Mouse (Mus musculus) ovary, adult 18-20 months (tissue): ENCODE measurements at regions not wholly inside any gene's neighbourhood (a gene's known extent, or its start where the extent isn't known, plus 50 kb on each side); places are given as distances from the start of the nearest gene placed in this dataset.
"Not testable (repeated sequence)": the region's sequence is repeated elsewhere in the genome, so short reads cannot be mapped to it uniquely, and the experiment has no call there.

Source experiments
- DNase-seq: peaks from one replicate; pipeline ENCODE4 v3.0.0; 2022; ENCODE audit warnings: low spot score, mixed read lengths

DNA sequence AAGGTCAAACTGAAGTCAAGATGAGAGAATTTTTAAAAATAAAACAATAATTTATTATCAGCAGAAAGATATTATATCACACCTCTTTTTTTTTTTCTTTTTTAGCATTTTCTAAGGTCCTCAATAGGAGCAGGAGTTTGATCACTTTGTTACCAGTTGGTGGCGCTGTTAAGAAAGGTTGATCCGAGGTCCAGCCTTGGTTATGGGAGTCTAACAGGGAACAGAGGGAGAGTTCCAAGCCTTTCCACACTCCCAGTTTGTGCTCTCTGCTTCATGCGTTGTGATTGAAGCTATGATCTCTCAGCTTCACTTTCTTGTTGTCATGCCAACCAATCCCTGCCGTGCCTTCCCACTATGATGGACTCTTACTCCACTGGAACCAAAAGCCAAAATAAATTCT, 83.8 kb downstream of the Fam174a start:
- DNase-seq, result no peak

DNA sequence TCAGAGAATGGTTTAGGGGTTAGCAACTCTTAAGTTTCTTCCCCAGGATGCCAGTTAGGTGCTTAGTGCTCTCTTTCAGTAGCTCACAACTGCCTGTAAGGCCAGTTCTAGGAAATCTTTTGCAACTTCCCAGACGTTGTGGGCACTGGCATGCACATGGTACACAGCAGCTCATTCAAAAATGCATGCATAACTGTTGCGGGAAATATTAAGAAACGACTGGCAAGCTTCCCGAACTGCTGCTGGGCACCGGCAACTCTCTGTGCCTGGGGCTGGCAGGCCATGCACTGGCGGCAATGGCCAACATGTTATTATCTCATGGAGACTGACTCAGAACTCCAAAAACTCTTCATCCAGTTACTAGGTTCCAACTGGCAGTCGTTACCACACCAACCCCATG, 86.3 kb downstream of the Fam174a start:
- no peak for DNase-seq

DNA sequence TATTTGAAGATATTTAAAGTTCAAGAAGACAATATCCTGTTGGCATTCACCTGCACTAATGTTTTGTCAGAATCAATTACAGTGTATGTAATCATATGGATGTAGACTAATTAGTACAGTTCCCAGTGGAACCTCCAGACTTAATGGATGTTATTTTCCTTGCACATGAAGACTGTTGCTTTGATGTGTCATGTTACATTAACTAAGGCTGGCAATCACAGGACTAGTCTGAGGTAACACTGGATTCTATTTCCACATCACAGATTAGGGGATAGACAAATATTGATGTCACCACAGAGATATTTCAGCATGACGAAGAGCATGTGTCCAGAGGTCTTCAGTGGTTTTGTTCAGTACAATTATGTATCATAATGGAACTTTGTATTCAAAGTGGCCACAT, 108.8 kb downstream of the Fam174a start:
- no peak for DNase-seq

DNA sequence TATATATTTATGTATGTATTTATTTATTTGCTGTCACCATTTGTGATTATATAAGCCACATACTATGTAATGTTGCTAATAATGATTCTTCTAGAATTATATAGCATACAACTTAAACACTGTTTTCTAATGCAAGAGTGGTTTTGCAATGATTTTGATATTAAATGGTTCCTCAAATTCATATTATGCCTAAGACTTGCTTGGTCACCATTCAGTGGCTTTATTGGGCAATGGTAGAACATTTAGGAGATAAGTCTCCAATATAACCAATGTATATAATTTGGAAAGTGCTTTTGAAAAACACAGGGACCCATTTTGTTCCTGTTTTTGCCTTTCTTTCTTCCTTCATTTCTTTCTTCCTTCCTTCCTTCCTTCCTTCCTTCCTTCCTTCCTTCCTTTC, 112.0 kb downstream of the Fam174a start:
- DNase-seq, result no peak

DNA sequence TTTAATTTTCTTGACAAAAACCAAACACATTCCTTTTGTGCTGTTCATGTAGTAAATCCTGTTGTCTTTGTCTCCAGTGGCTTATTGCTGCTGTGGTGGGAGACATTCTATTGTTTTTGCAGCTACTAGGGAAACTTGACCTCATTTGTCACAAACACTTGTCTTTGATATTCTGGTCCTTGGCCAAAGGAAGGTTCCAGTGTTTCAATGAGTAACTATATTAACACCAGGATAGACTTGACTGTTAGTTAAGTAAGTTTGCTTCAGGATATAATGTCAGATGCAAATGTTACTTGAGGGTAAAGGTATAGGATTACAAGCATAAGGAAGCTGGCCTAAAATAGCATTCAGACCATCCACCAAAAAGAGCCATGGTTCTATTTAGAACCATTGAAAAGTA, 123.7 kb downstream of the Fam174a start:
- no peak for DNase-seq

DNA sequence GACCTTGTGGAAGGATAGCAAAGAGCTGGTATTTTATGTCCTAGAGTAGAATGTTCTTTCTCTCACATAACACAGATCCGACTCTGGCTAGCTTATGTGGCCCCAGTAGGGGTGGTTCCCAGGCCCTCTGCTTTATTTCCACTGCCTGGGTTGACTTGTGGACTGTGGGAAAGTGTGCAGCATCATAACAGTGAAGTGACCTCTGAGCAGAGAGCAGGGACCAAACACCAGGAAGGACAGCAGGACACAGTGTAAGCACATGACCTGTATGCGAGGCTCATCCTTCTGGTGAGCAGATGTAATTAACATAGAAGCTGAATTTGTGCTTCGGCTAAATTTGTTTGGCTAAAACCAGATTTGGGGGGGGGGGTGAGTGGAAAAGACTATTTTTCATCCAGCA, 132.1 kb downstream of the Fam174a start:
- no peak for DNase-seq

DNA sequence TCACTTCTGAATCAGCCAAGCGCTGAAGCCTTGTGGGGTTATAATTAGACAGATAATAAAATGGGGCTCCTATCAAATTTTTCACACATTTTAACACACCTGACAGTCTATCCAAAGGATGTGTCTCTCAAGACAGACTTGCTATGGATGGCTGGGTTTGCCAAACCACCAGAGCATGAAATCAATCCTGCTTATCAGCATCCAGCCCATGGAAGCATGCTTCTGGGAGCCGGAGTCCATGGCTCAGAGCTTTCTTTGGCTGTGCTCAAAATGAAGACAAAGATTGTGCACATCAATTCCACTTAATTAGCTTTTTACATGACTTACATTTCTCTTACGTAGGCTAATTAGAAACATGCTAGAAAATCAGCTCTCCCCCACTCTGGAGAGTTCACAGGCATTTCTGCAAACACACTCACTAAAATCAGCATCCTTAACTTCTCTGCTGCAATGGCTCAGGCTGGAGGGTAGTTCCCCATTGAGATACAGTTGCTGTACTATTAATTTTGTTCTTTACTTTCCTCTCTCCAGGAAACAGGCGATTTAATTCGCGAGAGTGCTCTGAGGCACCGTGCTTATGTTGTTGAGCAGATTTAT, 135.6 kb downstream of the Fam174a start:
- DNase-seq, result no peak

DNA sequence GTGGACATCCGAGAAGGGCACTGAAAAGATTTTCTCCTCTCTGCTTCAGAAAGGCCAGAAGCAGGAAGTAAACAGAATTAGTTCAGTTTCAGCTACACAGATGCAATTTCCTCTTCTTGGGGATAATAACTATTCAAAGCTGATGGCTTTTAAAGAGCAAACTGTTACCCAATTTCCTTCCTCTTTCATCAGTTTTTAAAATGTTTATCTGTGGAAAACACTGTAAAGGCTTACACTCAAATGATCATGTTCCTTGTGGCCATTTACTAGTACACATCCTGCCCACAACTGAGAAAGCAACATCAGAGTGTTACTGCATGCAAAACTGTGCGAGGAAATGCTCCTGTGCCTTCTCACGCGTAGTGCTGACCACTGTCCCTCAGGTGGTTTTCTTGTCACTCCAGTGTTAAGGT, 137.5 kb downstream of the Fam174a start:
- DNase-seq, result no peak

DNA sequence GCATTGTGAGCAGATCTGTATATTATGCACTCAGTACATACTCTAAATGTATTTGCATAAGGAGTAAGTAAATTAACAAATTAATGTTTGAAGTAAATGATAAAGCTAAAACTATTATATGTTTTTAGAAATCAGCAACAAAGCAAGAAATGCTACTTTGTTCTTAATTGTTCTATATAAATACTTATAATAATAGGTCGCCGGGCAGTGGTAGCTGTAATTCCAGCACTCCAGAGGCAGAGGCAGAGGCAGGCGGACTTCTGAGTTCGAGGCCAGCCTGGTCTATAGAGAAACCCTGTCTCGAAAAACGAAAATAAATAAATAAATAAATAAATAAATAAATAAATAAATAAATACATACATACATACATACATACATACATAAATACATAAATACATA, 138.3 kb downstream of the Fam174a start:
- DNase-seq, result peak; percentile 39

DNA sequence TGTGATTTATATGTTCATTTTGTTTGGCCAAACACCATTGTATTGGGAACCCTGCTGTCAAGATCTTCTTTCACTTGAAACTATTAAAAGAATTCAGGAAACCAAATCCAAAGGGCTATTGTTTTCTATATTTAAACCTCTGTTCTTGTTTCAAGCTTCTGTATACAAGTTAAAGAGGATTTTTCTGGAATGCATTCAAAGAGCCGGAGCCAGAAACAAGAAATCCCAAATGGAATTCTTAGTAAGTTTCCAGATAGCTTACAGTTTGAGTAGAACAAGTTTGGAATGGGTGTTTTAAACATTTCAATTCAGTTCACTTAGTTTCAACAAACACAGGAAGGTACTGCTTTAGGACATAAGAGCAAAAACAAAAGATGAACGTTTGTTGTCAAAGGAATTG, 140.8 kb downstream of the Fam174a start:
- DNase-seq, result no peak

DNA sequence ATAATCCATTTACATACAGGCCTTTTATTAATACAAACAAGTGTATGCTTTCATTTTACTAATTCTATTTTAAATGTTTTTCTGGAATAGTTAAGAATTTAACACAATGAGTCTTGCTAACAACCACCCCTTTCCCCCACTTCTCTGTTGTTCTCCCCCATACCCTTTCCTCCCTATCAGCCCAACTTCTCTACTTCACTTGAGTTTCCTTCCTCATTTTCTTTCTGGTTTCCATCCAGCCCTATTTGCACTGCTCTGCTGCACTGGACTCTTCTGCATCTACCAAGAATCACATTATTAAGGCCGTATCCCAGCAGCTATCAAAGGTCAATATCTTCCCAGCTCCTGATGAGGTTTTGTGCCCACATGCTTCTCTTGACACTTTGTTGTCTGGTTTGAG, 145.9 kb downstream of the Fam174a start:
- no peak for DNase-seq

DNA sequence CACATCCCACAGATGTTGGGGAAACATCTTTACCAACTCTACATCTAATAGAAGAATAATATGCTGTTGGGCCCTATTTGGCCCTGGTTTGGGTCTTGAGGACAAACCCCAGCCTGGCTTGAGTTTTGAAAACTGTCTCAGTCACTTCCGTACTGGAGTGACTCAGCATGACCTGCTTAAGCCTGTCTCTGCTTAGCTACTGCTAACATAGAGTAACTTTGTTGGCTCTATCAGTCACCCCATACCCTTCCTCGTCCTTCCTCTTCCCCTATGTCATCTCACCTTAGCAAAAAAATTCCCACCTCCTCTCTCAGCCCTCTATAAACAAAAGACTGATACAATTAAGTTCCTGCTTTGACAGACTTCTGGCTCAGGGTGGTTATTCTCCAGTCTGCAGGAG, 154.7 kb downstream of the Fam174a start:
- DNase-seq, result no peak

DNA sequence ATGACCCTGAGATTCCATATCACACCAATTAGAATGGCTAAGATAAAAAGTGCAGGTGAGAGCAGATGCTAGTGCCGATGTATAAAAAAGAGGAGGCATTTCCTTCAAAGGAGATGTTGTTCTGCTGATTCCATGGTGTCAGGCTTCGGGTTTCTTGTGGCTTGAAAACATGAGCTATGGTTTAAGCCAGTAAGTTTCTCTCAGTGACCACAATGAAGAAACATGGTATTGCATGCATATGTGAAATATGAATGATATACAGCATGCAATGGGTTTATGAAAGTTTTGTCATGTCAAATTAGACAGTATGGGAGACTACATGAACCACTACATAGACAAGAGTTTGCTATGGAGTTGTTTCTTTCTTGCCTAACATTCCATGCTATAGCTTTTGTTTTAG, 155.3 kb downstream of the Fam174a start:
- DNase-seq, result no peak

DNA sequence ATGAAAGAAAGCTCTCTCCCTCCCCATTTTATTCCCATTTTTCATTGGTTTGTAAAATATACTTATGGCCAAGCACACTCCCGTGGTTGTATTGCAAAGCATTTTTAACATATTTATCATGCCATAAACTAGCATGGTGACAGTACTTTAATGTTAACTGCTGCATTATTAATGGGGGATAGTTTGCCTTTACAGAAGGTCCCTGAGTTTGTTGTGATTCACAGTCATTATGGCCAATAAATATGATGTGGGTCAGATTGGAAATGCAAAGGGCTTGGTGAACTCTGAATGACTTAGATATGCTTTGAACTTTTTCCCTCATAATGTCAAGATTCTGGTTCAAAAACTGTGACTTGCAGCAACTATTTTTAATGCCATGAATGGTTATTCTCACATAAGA, 157.1 kb downstream of the Fam174a start:
- no peak for DNase-seq

DNA sequence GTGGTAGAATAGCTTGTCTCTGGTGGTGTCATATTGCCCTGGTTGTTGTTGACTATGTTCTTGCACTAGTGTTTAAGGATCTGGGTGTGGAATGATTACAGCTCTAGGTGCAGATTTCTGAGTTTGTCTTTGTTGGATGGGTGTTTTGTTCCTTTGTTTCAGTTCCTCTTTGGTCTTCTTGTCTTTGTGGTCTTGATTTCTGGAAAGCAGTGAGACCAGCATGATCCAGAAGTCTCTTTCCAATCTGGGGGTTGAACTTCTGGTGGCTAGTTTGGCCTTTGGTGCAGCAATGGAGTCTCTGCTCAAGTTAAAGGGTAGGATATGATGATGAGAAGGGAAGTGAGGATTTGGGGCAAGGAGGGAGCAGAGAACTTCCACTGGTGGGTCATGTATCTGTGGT, 174.4 kb downstream of the St8sia4 start:
- DNase-seq, result no peak

DNA sequence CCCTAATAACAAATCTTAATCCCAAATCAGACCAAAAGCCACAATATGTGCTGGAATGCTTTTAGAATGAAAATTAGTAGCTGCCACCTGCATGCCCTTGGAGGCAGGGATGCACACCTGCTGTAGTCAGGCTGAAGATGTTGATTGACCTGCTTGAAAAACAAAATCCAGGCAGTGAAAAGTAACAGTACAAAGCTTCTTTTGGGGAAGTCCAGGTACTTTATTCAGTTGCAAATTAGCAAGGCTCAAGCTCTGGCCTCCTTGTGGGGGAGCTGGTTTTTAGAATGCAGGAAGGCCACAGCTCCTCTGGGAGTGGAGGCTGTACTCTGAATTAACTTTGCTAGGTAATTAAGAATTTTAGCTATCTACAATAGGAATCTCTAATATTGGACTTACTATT, 166.7 kb downstream of the St8sia4 start:
- DNase-seq, result not testable (repeated sequence)

DNA sequence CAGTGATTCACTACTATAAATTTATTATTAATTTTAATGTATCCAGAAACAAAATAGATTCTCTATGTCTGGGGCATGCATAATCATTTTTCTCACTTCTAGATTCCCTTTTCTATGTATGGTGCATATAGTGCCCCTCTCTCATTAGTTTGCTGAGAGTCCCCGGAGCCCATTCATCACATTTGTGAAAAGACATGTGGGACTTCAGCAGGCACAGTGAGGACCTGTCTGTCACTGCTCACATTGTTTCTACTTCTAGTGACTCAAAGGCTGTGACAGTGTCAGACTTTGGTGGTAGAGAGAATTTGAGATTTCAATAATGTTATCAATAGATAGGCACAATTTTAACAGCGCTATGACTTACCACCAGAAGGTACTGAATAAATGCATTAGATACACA, 158.7 kb downstream of the St8sia4 start:
- DNase-seq, result no peak

DNA sequence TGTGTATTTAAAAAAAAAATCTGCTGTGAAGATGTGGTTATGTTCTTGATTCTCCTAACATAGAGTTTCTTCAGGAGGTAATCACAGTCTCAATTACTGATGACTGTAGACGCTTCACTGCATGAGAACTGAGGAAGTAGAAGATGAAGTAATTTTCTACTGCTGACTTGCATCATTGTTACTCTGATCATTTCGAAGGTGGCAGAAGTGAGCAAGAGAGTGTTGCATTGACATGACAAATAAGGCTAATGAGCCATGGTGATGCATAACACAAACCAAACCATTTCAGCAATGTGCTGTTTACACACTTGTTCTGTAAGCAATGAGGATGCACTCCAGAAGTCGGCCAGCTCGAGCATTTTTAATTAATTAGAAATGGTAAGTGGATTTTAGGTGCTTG, 138.6 kb downstream of the St8sia4 start:
- DNase-seq, result no peak

DNA sequence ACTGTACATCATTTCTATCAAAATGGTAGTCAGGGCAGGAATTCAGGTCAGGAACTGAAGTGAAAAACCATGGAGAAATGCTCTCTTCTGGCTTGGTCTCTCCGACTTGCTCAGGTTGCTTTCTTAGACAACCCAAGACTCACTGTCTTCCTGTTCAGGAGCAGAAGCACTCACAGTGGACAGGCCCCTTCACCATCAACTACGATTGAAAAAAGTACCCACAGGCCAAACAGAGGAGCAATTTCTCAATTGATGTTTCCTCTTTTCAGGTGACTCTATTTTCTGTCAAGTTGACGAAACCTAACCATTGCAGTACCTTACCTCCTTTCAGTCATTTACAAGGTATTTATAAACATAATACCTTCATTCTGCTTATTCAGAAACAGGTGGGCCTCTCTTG, 136.4 kb downstream of the St8sia4 start:
- no peak for DNase-seq
